Mouse (Mus musculus): ENCODE results near the gene Hist2h2be. TPM values are rescaled to one million over a fixed set of nuclear protein-coding genes. Genes with fewer than 3 reads are reported as not detected.

The Hist2h2be gene
- total and polyA plus RNA-seq, 2 experiments from 2014 or later: 6.4 to 13.2 TPM

GRCm38 (mm10) chr3:96181510-96182381, 39.2 kb upstream of the Hist2h2be start:
- peak overlapping the region; percentile 87 for H3K27ac ChIP-seq (ENCODE audit: low read depth)
- peak overlapping the region; percentile 60 for H3K4me3 ChIP-seq (ENCODE audit: low read depth, low read length)
- TF ChIP-seq CTCF (IDR thresholded peaks at IDR 0.05; ENCODE audit: low read depth): no peak
- no peak for TF ChIP-seq EP300 (IDR thresholded peaks at IDR 0.05; ENCODE audit: low read depth)
- no peaks in the 10 kb centered on the region for H3K9me3 ChIP-seq (replicated peaks; ENCODE audit: control insufficient read depth, low read length)
- ATAC-seq (ENCODE audit: insufficient read depth, low read depth) (no peak; the same call in 1 of the 2 replicates), DNase-seq (ENCODE audit: low spot score) (no peak)
- WGBS: 13% methylated on average over 12 of the region's 12 CpGs
- peaks cover 26% of the 10 kb centered on the region for H3K4me1 ChIP-seq (ENCODE audit: control insufficient read depth, insufficient read depth)
- peak overlapping the region; percentile 44 for H3K9ac ChIP-seq (replicated peaks; ENCODE audit: low read depth, low read length)
- peaks cover 19% of the 10 kb centered on the region for H3K36me3 ChIP-seq (replicated peaks; ENCODE audit: control insufficient read depth, insufficient read depth, low read length)
- H3K27me3 ChIP-seq (ENCODE audit: control insufficient read depth, insufficient read depth, low read length): no peaks in the 10 kb centered on the region
- H3K4me2 ChIP-seq (ENCODE audit: low read depth, low read length): peak overlapping the region; percentile 74

GRCm38 (mm10) chr3:96182382-96182776, 38.5 kb upstream of the Hist2h2be start:
- H3K4me1 ChIP-seq (ENCODE audit: control insufficient read depth, insufficient read depth): peaks cover 26% of the 10 kb centered on the region
- no peaks in the 10 kb centered on the region for H3K9me3 ChIP-seq (replicated peaks; ENCODE audit: control insufficient read depth, low read length)
- peak overlapping the region; percentile 60 for H3K4me3 ChIP-seq (ENCODE audit: low read depth, low read length)
- no peaks in the 10 kb centered on the region for H3K27me3 ChIP-seq (ENCODE audit: control insufficient read depth, insufficient read depth, low read length)
- TF ChIP-seq EP300 (IDR thresholded peaks at IDR 0.05; ENCODE audit: low read depth) (no peak), CTCF (IDR thresholded peaks at IDR 0.05; ENCODE audit: low read depth) (no peak)
- ATAC-seq (ENCODE audit: insufficient read depth, low read depth) (peak; percentile 61), DNase-seq (ENCODE audit: low spot score) (peak; percentile 74)
- peak overlapping the region; percentile 74 for H3K4me2 ChIP-seq (ENCODE audit: low read depth, low read length)
- H3K27ac ChIP-seq (ENCODE audit: low read depth): peak overlapping the region; percentile 87
- peaks cover 21% of the 10 kb centered on the region for H3K36me3 ChIP-seq (replicated peaks; ENCODE audit: control insufficient read depth, insufficient read depth, low read length)
- 10% methylated on average over 4 of the region's 4 CpGs for WGBS
- H3K9ac ChIP-seq (replicated peaks; ENCODE audit: low read depth, low read length): peak overlapping the region; percentile 44; the same call in 1 of the 2 replicates

GRCm38 (mm10) chr3:96192977-96193376, 27.9 kb upstream of the Hist2h2be start:
- Histone ChIP-seq H3K4me2 (ENCODE audit: low read depth, low read length) (no peak overlapping the region), H3K27me3 (ENCODE audit: control insufficient read depth, insufficient read depth, low read length) (no peaks in the 10 kb centered on the region), H3K9ac (replicated peaks; ENCODE audit: low read depth, low read length) (no peak overlapping the region), H3K27ac (ENCODE audit: low read depth) (no peak overlapping the region), H3K36me3 (replicated peaks; ENCODE audit: control insufficient read depth, insufficient read depth, low read length) (peaks cover 45% of the 10 kb centered on the region), H3K9me3 (replicated peaks; ENCODE audit: control insufficient read depth, low read length) (no peaks in the 10 kb centered on the region), H3K4me3 (ENCODE audit: low read depth, low read length) (no peak overlapping the region), H3K4me1 (ENCODE audit: control insufficient read depth, insufficient read depth) (peaks cover 10% of the 10 kb centered on the region)
- TF ChIP-seq CTCF (IDR thresholded peaks at IDR 0.05; ENCODE audit: low read depth) (no peak), EP300 (IDR thresholded peaks at IDR 0.05; ENCODE audit: low read depth) (no peak)
- no peak for ATAC-seq (ENCODE audit: insufficient read depth, low read depth)
- no peak for DNase-seq (ENCODE audit: low spot score)
- WGBS: 60% methylated on average over 12 of the region's 12 CpGs

- no peak for ATAC-seq (ENCODE audit: insufficient read depth, low read depth)
- H3K36me3 ChIP-seq (replicated peaks; ENCODE audit: control insufficient read depth, insufficient read depth, low read length): peaks cover 30% of the 10 kb centered on the region
Measured at GRCm38 (mm10) chr3:96194966-96195365, 26.0 kb upstream of the Hist2h2be start.

GRCm38 (mm10) chr3:96195616-96196313, 25.2 kb upstream of the Hist2h2be start:
- Histone ChIP-seq H3K9me3 (replicated peaks; ENCODE audit: control insufficient read depth, low read length) (no peaks in the 10 kb centered on the region), H3K4me3 (ENCODE audit: low read depth, low read length) (no peak overlapping the region), H3K27ac (ENCODE audit: low read depth) (no peak overlapping the region), H3K4me2 (ENCODE audit: low read depth, low read length) (no peak overlapping the region), H3K36me3 (replicated peaks; ENCODE audit: control insufficient read depth, insufficient read depth, low read length) (peaks cover 22% of the 10 kb centered on the region), H3K9ac (replicated peaks; ENCODE audit: low read depth, low read length) (no peak overlapping the region), H3K27me3 (ENCODE audit: control insufficient read depth, insufficient read depth, low read length) (no peaks in the 10 kb centered on the region), H3K4me1 (ENCODE audit: control insufficient read depth, insufficient read depth) (peaks cover 13% of the 10 kb centered on the region)
- 92% methylated on average over 11 of the region's 11 CpGs for WGBS
- TF ChIP-seq EP300 (IDR thresholded peaks at IDR 0.05; ENCODE audit: low read depth) (no peak), CTCF (IDR thresholded peaks at IDR 0.05; ENCODE audit: low read depth) (peak; percentile 0; the same call in 1 of the 2 replicates)
- ATAC-seq (ENCODE audit: insufficient read depth, low read depth) (no peak), DNase-seq (ENCODE audit: low spot score) (no peak)

More at GRCm38 (mm10) chr3:96194966-96195365, 26.0 kb upstream of the Hist2h2be start:
- no peak for TF ChIP-seq CTCF (IDR thresholded peaks at IDR 0.05; ENCODE audit: low read depth)
- TF ChIP-seq EP300 (IDR thresholded peaks at IDR 0.05; ENCODE audit: low read depth): no peak
- Histone ChIP-seq H3K27me3 (ENCODE audit: control insufficient read depth, insufficient read depth, low read length) (no peaks in the 10 kb centered on the region), H3K9me3 (replicated peaks; ENCODE audit: control insufficient read depth, low read length) (no peaks in the 10 kb centered on the region), H3K4me3 (ENCODE audit: low read depth, low read length) (no peak overlapping the region), H3K27ac (ENCODE audit: low read depth) (no peak overlapping the region), H3K4me2 (ENCODE audit: low read depth, low read length) (no peak overlapping the region), H3K4me1 (ENCODE audit: control insufficient read depth, insufficient read depth) (peaks cover 13% of the 10 kb centered on the region), H3K9ac (replicated peaks; ENCODE audit: low read depth, low read length) (no peak overlapping the region)
- DNase-seq (ENCODE audit: low spot score): no peak
- WGBS: 88% methylated on average over 10 of the region's 10 CpGs
